Mouse (Mus musculus) megakaryocyte-erythroid progenitor cell, adult 5-6 weeks (primary cell): Measurements from ENCODE around the gene Padi2. TPM values are rescaled to one million over a fixed set of nuclear protein-coding genes. Genes with fewer than 3 reads are reported as not detected.

ENCODE experiments used
- ATAC-seq: replicated peaks from 2 replicates; pipeline ENCODE4 v1.8.0; 2016; ENCODE audit warnings: mild to moderate bottlenecking, inconsistent platforms; ENCODE audit not compliant: severe bottlenecking, poor library complexity, low FRiP score, low TSS enrichment
- total RNA-seq, 2 experiments: library from RNA; stranded (forward) in 1 of 2; stranded (reverse) in 1 of 2; fragments of 200-1000, 215-1000 nt in 1 of 2; fragments of >200 nt in 1 of 2; fragmentation: Nextera tagmentation in 1 of 2; gene quantifications; 2 replicates each; pipeline ENCODE4 v1.2.3; 2014 to 2017

Padi2 gene
- total RNA-seq, 2 experiments from 2014 or later: 1.6 to 2.9 TPM

DNA sequence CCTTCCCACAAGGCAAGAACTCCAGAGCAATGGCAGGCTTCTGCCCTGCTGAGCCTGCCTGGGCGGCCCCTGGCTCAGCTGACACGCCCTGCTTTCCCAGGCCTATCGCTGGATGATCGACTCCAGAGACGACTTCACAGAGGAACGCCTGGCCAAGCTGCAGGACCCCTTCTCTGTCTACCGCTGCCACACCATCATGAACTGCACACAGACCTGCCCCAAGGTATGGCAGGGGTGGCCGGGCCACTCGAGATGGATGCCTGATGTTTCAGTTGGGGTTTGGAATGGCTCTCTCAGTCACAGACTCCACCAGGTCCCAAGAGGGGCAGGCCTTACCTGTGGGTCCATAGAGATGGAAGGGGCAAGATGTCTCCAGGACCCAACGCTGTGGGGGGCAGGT is 71.1 kb downstream of the Padi2 start:
- no peak for ATAC-seq

DNA sequence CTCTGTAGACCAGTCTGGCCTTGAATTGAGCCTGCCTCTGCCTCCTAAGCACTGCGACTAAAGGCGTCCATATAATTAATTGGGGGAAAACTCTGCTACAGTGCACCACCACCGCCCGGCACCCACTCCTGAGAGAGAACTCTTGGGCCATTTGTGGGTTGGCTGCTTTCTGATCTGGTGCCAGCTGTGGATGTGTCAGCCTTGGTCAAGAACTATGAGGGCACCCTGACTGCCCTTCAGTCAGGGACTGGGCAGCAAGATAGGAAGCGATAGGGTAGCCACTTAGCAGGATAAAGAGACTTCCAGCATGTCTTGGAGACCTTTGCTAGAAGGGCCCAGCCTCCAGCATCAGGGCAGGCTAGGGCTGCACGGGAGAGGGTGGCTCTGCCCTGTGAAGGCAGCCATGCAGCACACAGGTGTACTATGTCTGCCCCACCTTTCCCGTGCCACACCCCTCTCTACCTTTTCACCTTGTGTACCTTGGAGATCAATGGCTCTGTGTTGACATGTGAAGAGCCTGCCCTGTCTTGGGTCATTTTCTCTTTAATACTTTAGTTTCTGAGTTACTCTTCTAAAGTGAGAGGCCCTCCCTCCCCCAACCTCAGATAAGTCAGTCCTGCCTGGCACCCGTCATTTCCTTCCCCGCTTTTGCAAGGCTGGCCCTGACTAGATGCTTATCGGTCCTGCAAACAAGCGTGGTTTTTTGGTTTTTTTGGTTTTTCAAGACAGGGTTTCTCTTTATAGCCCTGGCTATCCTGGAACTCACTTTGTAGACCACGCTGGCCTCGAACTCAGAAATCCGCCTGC is 71.9 kb downstream of the Padi2 start:
- ATAC-seq: 0 out of 2 replicates have a peak, but pooled peaks have one; percentile 28

DNA sequence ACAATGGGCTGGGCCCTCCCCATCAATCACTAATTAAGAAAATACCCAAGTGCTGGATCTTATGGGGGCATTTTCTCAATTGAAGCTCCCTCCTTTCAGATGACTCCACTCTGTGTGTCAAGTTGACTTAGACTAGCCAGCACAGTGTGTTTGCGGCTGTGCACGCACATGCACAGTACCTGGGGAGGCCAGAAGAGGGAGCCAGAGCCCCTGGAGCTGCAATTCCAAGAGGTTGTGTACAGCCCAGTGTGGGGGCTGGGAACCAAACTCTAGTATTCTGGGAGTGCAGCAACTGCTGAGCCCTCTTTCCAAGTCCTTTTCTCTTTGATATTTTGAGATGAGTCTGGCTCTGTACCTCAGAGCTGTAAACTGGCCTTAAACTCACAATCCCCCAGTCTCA is 75.5 kb downstream of the Padi2 start:
- no peak for ATAC-seq

DNA sequence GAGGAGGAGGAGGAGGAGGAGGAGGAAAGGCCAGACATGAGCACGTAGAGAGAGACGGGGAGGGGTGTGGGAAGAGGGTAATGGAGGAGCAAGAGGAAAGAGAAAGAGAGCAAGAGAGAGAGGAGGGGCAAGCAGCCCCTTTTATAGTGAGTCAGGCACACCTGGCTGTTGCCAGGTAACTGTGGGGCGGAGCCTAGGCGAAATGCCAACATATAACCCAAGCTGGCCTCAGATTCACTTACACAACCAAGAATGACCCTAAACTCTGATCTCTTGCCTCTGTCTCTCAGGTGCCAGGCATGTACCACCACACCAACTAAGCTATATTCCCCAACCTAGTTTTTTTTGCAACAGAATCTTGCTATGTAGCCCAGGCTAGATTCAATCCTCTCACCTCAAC is 76.7 kb downstream of the Padi2 start:
- no peak for ATAC-seq

DNA sequence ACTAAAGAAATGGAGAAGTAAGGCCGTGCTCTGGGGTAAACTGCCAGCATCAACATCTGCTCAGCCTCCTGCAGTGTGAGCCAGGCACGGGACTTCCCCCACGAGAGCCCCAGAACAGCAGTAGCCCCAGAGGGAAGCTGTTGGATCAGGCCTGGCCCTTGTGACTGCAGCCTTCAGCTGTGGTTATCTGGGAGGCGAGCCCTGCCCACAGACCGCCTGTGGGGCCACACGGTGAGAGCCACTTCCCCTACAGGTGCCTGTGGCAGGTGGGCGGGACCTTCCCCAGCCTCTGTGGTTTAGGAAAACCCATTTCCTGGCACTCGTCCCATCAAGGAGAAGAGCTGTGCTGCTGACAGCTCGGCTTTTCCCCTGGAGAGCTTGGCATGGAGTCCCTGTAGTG is 77.3 kb downstream of the Padi2 start:
- ATAC-seq: peak; percentile 78

DNA sequence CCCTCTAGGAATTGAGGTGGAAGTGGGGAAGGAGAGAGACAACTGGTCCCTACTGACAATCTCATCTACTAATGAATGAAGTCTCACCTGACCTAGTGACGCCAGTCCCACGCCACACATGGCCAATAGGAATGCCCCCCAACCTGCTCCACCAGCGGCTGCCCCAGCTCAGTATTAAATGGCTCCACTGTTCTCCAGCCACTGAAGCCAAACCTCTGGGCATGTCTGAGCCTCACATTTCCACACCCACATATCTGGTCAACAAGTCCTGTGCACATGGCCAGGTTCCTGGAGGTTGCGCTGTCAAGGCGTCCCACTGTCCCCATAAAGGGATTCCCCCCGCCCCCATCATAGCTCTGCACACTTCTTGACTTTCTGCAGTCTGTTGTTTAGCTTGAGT is 78.4 kb downstream of the Padi2 start:
- no peak for ATAC-seq

DNA sequence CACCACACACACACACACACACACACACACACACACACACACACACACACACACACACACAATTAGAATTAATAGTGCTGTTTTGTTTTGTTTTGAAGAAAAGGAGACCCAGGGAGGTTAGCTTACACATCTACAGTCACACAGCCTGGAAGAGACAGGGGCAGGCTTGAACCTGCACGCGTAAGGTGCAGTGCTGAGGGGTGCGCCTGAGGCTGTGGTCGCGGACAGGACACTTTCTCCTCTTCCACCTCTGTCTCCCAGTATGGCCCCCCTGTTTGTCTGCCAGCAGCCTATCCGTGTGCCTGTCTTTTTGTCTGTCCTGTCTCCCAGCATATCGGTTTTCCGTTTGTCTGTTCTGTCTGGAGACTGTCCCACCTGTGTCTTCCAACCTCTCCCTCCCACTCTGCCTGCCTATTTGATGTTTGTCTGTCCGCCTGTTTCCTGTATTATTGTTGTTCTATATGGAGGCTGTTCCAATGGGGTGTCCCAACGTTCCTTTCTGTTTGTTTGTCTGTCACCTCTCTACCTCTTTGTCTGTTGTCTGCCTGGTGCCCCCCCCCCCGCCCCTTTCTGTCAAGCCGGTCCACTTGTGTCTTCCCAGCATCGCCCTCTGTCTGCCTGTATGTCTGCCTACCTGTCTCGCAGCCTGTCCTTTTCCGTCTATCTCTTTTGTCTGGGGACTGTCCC is 80.0 kb downstream of the Padi2 start:
- 0 out of 2 replicates have a peak, but pooled peaks have one; percentile 1 for ATAC-seq

DNA sequence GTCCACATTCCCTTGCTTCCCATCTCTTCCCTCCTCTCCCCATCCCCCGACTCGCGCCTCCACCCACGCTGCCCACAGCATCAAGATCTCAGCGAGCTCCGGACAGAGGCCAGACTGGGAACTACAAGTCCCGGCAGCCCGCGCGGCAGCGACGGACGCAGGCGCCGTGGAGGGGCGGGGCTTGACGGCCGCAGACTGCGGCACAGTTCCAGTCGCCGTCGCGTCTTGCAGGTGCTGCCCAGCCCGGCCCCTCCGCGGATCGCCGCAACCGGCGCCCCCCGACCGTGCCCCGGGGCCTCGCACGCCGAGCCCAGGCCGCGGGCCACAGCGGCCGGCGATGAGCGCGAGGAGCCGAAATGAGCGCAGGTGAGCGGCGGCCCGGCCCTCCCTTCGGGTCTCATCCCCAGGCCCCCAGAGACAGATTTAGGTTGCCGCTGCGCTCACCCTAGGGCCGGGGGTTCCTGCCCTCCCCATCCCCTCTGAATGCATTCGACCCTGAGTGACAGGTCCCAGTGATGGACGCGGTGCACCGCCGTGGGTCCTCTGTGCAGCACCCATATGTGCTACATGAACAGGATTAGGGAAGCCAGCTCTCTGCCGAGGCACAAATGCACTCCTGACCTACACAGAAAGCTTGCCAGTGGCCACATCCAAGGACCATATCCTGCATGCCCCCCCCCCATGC is 80.7 kb downstream of the Padi2 start, which contains the start of gene Atp13a2:
Gene Atp13a2, plus strand, starts transcription at position 163 of the 685 bp plus-strand sequence.
- peak; percentile 64 for ATAC-seq

DNA sequence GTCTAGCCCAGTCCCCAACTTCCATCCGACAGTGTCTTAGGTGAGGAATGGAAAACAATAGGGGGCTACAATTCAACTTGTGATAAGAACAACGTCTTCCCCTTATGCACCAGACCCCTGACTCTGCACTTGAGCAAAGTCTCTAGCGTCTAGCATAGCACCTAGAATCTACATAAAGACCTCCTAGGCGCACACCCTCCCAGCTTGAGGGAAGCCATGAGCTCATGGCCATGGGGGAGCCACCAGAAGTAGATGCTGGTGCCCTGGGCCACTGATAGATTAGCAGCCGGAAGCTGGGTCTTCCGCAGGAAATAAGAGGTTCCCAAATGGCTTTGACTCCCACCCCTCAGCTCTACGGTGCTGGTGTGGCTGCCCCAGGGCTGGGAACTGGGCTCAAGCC is 81.3 kb downstream of the Padi2 start:
- no peak for ATAC-seq

DNA sequence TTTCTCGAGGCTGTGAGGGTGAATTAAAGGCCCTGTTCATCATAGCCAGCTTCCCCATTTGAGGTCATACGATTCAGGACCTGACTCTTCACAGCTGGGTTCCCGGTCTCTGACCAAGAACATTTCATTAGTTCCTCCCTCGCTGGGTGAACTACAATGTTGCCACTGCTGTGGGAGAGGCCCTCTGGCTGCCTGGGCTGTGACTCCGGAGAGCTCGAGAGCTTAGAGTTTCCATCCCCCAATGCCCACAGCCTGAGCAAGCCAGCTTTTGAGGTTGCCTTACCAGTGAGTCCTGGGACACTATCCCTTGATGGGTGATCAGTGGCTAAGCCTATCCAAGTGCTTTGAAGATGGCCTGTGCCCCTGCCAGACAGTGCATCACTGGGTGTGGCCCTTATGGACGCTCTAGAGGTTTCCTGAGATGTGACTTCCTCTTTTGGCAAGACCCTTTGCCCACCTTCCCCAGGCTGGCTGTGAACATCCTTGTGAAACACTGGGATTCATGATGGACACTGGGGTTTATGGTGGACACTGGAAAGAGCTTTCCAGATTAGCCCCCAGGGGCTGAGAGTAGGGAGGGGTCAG is 82.7 kb downstream of the Padi2 start:
- no peak for ATAC-seq

DNA sequence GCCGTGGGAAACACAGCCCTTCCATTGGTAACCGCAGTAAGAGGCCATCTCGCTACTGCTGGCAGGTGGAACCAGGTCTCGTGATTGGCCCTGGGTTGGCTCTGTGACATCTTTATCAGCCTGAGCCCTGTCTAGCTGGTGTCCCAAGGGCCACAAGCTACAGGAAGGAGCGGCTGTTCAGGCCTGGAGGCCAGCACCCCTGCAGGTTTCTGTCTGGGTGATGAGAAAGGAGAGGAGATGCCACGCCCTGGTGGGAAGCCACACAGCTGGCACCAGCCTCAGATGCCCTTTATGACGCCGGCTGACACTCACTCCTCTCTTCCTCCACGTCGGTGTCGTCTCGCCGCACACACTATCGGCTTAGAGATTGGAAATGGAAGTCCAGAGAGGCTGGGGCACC is 83.3 kb downstream of the Padi2 start:
- peak; percentile 58 for ATAC-seq

DNA sequence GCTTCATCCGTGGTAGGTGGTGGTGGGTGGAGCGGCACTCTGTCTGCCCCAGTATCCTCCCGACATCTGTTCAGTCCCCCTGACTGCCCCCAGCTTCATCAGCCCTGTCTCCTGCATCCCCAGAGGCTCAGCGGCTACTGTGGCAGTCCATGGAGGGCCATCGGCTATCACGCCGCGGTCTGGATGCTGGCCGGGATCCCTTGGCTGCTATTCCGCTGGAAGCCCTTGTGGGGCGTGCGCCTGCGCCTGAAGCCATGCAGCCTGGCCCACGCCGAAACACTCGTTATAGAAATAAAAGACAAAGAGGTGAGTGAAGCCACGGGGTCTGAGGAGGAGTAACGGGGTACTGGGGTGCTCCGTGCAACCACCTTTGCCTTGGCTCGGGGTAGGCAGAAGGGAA is 86.1 kb downstream of the Padi2 start:
- ATAC-seq: no peak

DNA sequence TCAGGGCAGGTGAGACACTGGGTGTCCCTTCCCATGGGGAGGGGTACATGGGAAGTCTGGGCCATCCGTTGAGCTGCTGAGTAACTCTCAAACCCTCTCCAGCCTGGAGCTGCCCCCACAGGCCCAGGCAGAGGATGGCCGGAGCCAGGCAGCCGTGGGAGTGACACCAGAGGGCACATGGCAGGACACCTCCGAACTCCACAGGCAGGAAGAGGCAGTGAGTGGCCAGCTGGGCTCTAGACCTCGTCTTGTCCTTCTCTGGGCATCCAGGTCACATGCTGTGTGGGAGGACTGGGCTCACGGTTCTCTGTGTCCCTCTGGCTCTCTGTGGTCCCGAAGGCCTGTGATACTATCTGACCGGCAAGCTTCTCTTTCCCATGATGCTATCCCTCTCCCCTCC is 87.7 kb downstream of the Padi2 start:
- ATAC-seq: no peak

DNA sequence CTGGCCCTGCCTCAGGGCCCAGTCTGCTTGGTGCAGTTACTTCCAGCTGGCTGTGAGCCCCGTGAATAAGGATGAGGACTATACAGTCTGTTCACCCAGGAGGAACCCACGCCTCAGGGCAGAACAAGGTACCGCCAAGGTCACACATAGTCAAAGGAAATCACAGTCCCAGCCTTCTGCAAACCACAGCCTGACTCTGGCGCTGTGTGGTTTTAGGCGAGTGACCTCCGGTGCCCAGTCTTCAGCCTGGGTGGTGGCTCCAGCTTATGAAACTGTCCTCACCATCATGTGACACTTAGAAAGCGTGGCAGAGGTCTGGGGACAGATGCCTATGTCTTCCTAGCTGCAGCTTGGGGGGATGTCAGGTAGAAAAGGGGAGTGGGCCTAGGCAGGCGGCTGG is 89.7 kb downstream of the Padi2 start:
- ATAC-seq: no peak

DNA sequence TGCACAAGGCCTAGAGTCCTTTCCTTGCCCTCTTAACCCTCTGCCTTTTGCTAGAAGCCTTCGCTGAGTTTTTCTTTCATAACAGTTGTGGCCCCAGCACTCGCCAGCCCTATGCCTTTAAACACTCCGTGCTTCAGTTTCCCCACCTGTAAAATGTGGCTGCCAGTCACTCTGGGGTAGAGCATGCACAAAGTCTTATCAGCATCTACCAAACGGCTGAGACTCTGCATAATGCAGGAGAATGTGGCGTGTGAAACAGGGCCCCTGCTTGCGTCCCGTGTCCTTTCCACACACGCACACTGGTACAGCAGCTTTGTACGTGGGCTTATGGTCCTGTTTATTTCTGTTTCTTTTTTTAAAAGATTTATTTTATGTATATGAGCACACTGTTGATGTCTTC is 90.7 kb downstream of the Padi2 start:
- ATAC-seq: peak; percentile 59

Other genes with a start within 250 kb of the Padi2 start
- 0.07 TPM in 1 of 2 replicates, not detected in the other for gene Arhgef10l, start 240.3 kb upstream of the Padi2 start, total RNA-seq (2014; fragmentation: Nextera tagmentation)
- not detected in 2 replicates for gene Arhgef10l, start 240.3 kb upstream of the Padi2 start, total RNA-seq (2017)
- gene Rcc2, start 205.8 kb upstream of the Padi2 start, total RNA-seq (2014; fragmentation: Nextera tagmentation): 211 and 220 TPM in 2 replicates
- 134 and 194 TPM in 2 replicates for gene Rcc2, start 205.8 kb upstream of the Padi2 start, total RNA-seq (2017)
- not detected in 2 replicates for gene Padi6, start 163.7 kb upstream of the Padi2 start, total RNA-seq (2014; fragmentation: Nextera tagmentation)
- not detected in 2 replicates for gene Padi6, start 163.7 kb upstream of the Padi2 start, total RNA-seq (2017)
- 2.3 TPM in 1 of 2 replicates, not detected in the other for gene Padi4, start 132.1 kb upstream of the Padi2 start, total RNA-seq (2014; fragmentation: Nextera tagmentation)
- 0.47 and 9.3 TPM in 2 replicates for gene Padi4, start 132.1 kb upstream of the Padi2 start, total RNA-seq (2017)
- 1.7 and 3.4 TPM in 2 replicates for gene Padi3, start 95.7 kb upstream of the Padi2 start, total RNA-seq (2014; fragmentation: Nextera tagmentation)
- 0.88 and 2.1 TPM in 2 replicates for gene Padi3, start 95.7 kb upstream of the Padi2 start, total RNA-seq (2017)
- 0.79 TPM in 1 of 2 replicates, not detected in the other for gene Padi1, start 60.6 kb upstream of the Padi2 start, total RNA-seq (2014; fragmentation: Nextera tagmentation)
- gene Padi1, start 60.6 kb upstream of the Padi2 start, total RNA-seq (2017): 0.33 TPM in 1 of 2 replicates, not detected in the other
- gene Sdhb, start 54.9 kb downstream of the Padi2 start, total RNA-seq (2014; fragmentation: Nextera tagmentation): 154 and 177 TPM in 2 replicates
- gene Sdhb, start 54.9 kb downstream of the Padi2 start, total RNA-seq (2017): 99.5 and 128 TPM in 2 replicates
- gene Atp13a2, start 80.5 kb downstream of the Padi2 start, total RNA-seq (2014; fragmentation: Nextera tagmentation): 24.6 and 25.2 TPM in 2 replicates
- gene Atp13a2, start 80.5 kb downstream of the Padi2 start, total RNA-seq (2017): 20.4 and 28.7 TPM in 2 replicates
- not detected in 2 replicates for gene Mfap2, start 104.1 kb downstream of the Padi2 start, total RNA-seq (2014; fragmentation: Nextera tagmentation)
- gene Mfap2, start 104.1 kb downstream of the Padi2 start, total RNA-seq (2017): not detected in 2 replicates
- gene Crocc, start 154.2 kb downstream of the Padi2 start, total RNA-seq (2014; fragmentation: Nextera tagmentation): 6.9 and 8.9 TPM in 2 replicates
- 1.3 and 5.7 TPM in 2 replicates for gene Crocc, start 154.2 kb downstream of the Padi2 start, total RNA-seq (2017)
- 127 and 188 TPM in 2 replicates for gene Necap2, start 172.0 kb downstream of the Padi2 start, total RNA-seq (2014; fragmentation: Nextera tagmentation)
- 123 and 153 TPM in 2 replicates for gene Necap2, start 172.0 kb downstream of the Padi2 start, total RNA-seq (2017)
- not detected in 2 replicates for gene Spata21, start 182.0 kb downstream of the Padi2 start, total RNA-seq (2014; fragmentation: Nextera tagmentation)
- gene Spata21, start 182.0 kb downstream of the Padi2 start, total RNA-seq (2017): not detected in 2 replicates
- gene Szrd1, start 233.4 kb downstream of the Padi2 start, total RNA-seq (2014; fragmentation: Nextera tagmentation): 29.0 and 42.6 TPM in 2 replicates
- gene Szrd1, start 233.4 kb downstream of the Padi2 start, total RNA-seq (2017): 33.3 and 37.4 TPM in 2 replicates
- gene Fbxo42, start 241.6 kb downstream of the Padi2 start, total RNA-seq (2014; fragmentation: Nextera tagmentation): 15.3 and 16.1 TPM in 2 replicates
- gene Fbxo42, start 241.6 kb downstream of the Padi2 start, total RNA-seq (2017): 6.7 and 10.2 TPM in 2 replicates